Mouse (Mus musculus) cerebellum, adult (tissue): Measurements from ENCODE around the gene Plagl1.
"Not testable (repeated sequence)": the region's sequence is repeated elsewhere in the genome, so short reads cannot be mapped to it uniquely, and the experiment has no call there.

ENCODE experiments used
- ATAC-seq: cut with Nextera tagmentation; 2 replicates; pipeline ENCODE4 v1.9.2; 2017; ENCODE audit warnings: mild to moderate bottlenecking, moderate library complexity, mixed read lengths; ENCODE audit not compliant: insufficient number of reproducible peaks, low FRiP score, low TSS enrichment

Plagl1 gene

DNA sequence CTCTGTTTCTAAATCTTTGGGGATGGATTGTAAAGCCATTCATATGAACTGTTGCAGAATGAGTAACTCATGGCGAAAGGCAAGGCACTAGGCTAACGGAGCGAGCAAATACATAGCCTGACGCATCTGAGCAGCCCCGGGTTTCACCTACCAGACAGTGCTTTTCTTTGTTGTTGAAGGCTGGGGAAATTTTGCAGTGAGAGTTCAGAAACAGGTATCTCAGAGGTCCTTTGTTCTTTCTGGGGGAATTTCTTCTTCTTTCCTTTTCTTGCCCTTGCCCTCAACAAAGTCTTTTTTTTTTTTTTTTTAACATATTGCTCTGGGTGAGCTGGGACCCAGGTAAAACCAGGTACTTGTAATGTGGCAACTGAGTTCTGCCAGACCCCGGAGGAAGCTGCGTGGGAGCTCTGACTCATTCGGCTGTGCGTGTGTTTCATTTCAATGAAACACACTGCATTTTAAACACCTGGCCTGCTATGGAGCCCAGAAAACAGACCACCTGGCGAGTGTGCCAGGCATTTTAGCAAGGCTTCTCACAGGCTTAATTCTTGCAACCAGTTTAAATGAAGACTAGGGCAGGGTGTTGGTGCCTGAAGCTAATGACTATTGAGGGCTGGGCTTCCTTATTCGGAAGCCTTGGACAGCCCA is at the start of gene Plagl1:
Gene Plagl1, plus strand, starts transcription at position 484 of the 648 bp plus-strand sequence.
- no peak for ATAC-seq

DNA sequence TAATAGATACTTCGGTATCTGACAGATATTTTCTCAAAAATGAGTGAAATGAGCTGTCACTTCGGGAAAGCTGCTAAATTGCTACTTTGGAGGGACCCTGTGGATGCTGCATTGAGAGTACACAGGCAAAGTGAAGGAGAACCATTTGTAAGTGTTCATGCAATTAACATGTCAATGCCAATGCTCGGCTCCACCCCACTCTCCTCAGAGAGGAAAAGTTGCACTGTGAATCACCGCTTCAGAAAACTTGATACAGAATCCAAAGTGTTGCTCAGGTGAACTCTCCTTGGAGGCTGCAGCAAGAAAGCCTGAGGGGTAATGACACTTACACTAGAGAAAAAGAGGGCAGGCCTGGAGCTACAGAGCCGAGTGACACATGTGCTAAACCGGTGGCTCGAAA is 46.3 kb upstream of the Plagl1 start:
- ATAC-seq: no peak

DNA sequence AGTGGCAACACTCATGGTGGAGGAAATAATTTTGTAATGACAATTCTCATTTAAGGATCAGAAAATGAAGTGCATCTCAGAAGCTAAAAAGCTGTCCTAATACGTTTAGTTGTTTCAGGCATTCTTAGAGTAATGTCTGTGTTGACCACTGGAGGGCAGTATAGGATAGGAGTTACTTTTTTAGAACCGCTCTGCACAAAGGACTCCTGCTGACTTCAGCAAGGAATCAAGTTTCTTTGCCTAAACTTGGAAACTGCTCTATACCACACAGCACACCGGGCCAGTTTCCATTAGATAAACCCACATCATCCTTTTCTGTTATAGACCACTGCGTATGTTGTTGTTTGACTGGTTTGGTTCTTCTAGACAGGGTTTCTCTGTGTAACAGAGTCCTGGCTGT is 43.7 kb upstream of the Plagl1 start:
- peak; percentile 54; the same call in 1 of the 2 replicates for ATAC-seq

DNA sequence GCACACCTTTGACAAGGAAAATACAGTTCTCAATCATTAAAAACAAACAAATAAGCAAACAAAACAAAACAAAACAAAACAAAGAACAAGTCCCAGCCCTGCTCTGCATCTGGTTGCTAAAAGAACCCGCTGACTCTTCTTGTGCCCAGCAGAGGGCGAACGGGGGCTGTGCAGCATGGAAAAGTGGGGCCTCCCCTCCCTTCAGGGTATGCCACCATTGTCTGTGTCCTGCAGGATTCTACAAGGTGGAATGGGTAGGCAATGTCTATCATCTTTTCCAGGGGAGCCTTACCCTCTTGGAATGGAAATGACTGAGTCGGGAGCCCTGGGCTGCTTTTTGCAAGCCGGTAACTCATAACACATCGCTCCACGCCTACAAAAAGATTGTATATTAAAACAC is 41.8 kb upstream of the Plagl1 start:
- no peak for ATAC-seq

DNA sequence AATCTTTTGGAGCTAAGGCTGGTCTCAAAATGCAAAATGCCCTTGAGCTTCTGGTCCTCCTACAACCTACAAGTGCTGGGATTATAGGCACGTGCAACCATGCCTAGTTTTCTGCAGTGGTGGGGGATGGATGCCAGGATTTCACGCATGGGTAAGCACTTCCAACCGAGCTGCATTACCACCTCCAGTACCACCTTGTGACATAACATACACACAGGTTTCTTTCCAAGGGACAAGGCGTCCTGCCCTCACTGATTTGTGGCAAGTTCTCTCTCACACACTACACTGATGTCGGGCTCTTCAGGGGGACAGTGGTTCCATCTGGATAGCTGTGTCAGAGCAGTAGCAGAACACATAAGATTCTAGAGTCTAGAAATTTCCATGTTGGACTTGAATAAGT is 41.3 kb upstream of the Plagl1 start:
- no peak for ATAC-seq

DNA sequence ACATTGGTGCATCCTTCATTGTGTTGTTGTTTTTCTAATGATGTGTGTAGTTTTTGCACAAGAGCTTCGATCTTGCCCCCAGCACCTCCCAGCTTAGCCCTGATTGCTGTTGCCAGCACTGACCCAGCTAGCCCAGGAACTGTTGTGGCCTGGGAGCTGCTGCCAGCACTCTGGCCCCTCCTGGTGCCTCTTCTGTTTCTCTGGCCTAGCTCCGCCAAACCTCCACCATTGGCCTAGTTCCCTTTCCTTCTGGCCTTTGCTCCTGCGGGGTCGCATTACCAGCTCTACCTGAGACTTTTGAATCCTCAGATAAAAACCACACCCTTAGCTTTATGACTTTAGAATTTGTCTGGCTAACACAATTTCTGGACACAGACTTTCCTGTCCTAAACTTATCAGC is 38.2 kb upstream of the Plagl1 start:
- no peak for ATAC-seq

DNA sequence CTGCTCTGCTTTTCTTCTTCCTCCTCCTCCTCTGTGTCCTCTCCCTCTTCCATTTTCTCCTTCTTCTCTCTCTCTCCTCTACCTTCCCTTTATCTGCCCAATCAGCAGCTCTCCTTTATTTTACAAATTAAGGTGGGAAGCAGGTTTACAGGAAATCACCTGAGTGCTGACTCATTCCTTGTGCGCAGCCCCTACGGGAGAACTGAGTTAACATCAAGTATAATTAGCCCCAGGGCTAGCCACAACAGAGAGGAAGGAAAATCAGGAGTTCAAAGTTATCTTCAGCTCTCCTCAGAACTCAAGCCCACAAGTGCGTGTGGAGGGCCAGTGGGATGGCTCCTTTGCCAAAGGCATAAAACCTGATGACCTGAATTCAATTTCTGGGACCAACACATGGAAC is 36.3 kb upstream of the Plagl1 start:
- ATAC-seq: not testable (repeated sequence)

DNA sequence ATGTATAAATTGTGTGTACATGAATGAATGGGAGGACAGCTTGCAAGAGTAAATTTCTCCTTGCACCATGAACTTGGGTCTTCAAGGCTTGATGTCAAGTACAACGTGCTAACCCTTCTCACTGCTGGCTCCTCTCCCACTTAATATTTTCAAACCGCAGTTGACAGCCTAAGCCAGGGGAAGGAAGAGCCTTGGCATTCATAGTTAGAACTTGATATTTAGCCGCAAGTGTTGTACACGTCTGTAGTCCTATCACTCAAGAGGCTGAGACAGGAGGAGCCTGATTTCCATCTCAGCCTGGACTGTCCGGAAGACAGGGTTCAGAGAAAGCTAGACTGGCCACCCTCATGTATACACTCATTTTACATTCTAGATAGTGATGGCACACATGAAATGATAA is 32.6 kb upstream of the Plagl1 start:
- ATAC-seq: no peak

DNA sequence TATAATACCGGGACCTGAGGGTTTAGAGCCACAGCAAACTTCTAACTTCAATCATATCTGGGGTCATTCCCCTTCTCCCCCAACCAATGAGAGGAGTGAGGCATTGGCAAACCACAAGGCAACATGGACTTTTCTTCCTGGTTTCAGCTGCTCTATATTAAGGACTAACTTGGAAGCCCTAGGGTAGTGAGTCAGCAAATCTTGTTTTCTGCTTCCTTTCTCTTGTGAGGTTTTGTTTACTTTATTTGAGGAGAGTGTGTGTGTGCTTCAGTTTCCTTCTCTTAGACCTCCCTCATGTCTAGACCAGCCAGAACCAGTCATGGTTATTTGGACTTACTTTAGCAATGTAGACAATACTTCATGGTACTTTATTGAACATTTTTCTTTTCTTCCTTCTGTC is 32.1 kb upstream of the Plagl1 start:
- no peak for ATAC-seq

DNA sequence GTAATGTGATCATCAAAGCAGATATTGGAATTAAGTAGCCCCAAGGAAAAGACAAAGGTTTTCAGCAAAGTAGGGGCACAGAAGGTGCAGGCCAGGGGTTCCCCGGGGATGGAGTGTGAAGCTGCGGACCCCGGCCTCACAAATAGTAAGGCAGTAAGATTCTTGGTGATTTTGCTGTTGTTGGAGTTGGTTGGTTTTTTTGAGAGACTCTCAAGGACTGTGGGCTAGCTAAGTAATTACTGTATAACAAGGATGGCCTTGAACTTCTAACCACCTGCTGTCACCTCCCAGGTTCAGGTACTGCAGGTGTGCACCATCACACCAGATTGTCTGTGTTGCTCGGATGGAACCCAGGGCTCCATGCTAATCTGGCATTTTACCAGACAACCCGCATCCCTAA is 30.9 kb upstream of the Plagl1 start:
- ATAC-seq: no peak

DNA sequence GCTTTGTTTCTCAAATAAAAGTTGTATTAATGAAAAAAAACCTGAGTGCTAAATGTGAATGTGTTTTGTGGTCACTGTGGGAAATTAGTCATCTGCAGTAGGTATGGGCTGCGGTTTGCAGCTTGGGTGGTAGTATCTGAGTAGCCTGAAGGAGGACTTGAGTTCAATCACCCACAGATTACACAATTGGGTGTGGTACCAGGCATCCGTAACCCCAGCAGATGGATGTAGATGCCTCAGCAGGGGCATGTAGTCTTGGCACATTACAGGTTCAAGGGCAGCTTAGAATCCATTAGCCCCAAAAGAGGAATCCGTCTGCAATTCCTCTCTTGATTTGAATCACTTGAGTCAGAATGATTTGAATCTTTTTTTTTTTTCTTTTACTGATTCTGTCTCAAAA is 25.0 kb upstream of the Plagl1 start:
- no peak for ATAC-seq

DNA sequence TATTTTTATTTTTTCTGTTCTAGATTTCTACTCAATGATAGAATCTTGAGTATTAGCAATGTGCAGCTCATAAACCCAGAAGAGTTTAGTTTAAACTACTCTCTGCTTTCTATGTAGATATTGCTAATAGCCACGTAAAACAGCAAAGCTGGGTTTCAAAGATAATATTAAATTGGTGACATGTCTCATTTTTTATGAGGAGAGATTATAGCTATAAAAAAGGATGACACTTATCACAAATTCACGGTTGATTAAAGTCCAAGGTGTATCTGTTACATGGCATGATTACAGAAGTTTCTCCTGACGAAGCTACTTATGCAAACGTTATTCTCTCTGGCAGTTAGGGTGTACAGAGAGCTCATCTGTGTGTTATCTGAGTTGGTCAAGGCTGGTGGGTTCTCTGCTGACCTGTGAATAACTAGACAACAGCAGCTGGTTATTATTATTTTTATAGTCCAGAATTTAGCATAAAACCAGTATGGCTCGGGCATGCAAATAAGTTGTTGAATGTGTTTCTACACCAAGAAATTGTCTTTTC is 20.6 kb upstream of the Plagl1 start:
- no peak for ATAC-seq

DNA sequence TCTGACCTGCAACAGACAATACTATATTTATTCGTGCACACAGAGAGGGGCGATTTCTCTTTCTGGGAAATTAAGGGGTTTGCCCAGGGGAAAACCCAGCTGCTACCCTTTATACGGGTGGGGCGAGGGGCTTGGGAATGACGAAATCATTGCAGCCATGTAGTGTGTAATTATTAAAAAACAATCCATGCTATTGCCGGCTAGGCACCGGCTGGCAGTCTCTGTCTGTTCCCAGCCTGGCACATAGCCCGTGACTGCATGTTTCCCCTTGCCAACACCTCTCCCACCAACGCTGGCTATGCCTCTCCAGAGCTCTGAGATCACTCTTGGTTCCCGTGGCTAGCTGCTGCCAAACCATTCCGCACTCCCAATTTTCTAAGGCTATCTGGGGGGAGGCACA is 15.6 kb upstream of the Plagl1 start:
- no peak for ATAC-seq

DNA sequence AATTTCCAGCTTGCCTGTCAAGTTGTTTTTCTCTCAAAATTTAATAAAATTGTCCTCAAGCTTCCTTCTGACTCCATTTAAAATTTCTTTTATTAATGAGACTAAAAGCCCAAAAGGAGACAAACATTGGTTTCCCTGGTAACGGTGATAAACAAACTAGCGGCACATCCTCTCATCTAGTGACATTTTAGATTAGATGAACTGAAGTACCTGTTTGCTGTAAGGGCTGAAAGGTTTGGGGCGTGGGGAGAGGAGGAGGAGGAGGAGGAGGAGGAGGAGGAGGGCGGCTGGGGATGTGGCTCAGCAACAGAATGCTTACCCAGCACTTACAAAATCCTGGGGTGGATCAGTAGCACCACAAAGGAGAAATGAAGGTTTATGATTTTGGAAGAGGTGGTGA is 12.5 kb upstream of the Plagl1 start:
- ATAC-seq: no peak

DNA sequence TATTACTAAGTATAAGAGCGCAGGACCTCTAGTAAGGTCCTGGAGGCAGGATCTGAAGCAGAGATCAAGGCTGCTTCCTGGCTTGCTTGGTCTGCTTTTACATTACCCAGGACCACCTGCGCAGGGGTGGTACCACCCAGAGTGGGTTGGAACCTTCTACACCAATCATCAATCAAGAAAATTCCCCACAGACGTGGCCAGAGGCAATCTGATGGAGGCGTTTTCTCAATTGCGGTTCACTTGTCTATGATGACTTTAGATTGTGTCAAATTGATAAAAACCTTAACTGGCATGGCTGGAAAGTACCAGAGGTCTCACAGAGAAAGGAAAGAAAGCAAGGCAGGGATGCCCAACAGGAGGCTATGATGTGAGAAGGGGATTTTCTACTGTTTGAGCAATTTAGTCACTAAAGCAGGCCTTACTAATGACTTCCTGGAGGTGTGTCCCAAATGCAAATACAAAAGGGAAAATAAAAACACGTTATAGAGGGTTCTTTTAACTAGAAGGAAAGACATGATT is 3.4 kb upstream of the Plagl1 start:
- no peak for ATAC-seq

DNA sequence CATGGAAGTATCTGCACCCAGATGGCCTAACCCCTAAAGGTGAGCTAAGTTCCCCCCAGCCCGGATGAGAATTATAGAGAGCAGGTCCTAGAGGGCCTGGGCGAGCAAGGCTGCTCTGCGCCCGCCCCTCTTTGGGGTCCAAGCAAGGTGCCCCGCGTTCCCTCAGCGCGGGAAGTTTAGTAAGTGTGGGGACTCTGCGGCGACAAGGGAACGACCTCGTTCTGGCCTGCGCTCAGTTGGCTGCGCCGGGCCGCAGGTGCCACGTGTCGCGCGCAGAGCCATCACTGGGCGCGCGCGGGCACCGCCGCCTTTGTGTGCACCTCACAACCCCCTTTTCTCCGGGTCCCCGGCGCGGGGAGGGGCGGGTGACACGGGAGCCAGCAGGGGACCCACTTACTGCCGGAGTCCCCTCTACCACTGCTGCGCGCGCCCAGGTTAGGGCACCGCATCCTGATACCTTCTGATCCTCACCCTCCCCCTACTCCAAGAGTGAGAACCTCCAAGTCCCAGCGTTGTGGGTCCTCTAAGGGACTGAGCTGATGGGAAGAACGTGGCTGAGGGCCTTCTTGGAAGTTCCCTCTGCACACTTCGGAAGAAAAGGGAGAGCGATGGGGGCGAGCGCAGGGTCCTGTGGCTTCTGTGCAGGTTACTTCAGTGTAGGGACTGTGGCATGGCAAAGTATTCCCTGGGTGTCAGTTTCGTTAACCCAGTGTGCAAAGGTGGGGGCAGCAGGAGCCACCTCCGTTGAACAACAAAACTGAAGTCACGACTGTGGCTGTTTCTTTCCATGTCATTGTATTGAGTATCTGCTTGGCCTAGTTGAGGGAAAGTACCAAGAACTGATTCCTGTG is 742 bp downstream of the Plagl1 start:
- no peak for ATAC-seq

DNA sequence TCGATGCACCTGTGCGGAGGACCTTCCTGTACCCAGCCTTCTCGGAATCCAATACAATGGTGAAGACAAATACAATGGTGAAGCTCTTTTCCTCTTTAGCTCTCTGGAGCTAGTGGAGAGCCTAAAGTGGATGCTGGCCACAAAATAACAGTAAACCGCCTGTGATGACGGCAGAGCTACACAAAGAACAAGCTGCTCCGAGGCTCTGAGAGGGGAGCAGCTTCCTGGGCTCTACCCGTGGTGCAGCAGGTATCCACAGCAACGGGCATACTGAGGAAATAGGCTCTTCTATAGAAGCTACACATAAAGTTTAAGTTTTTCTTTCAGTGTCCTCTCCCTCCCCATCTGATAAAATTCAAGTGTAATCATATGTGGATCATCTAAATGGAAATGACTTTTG is 2.1 kb downstream of the Plagl1 start:
- no peak for ATAC-seq

DNA sequence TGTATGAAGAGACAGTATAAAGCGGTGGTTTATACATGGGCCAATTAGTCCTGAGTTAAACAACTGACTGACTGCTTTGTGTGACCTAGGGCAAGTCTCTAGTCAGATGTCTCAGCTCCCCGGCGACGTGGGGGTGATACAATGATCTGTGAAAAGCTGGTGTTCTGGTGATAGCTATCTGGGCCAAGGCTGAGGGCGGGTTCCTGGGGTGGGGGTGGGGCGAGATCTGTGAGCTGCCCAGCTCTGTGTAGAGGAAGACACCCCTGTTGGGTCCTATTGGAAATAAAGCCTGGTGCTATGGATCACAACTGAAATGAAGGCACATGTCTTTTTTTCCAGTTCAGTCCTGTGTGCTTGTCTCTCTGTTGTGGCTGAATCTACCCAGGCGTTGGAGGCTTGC is 3.2 kb downstream of the Plagl1 start:
- no peak for ATAC-seq

DNA sequence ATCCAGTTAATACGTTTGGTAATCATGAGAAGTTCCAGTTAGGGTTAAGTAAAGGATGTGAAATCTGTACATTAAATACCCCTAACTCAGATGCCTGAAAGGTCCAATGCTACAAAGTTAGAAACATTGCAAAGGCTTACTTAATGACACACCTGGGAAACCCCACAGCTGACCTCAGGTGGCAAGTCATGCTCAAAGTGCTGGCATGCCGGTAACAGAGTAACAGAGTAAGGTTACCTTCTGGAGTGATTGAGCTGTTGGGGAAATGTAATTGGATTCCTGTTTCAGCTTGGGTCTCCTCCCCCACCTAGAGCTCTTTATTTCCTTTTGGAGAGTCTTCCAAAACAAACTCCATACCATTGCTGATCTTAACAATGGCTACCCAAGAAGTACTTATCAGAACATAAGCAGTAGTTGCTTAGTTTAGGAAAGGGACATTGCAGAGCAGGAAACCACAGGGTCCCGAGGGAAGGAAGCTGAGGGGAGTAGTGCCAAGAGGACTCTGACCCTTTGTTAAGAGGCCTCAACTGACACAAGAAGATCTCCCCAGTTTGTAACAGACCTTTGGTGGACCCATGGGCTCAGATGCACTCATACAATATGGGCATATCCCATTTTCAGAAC is 4.9 kb downstream of the Plagl1 start:
- no peak for ATAC-seq

DNA sequence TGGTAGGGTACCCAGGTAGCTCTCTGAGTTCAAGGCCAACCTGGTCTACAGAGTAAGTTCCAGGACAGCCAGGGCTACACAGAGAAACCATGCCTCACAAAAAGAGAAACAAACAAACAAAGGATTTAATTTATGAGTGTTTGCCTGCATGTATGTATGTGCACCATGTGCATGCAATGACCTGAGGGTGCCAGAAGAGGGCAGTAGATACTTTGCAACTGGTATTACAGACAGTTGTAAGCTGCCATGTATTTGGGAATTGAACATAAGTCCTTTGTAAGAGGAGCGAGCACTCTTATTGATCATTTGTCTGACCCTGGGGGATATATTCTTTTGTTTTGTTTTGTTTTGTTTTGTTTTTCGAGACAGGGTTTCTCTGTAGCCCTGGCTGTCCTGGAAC is 10.7 kb downstream of the Plagl1 start:
- ATAC-seq: no peak
